Mouse (Mus musculus) thymus, postnatal 14 days (tissue): Measurements from ENCODE around the gene Sv2c.
"Not testable (repeated sequence)": the region's sequence is repeated elsewhere in the genome, so short reads cannot be mapped to it uniquely, and the experiment has no call there.

Experiments used
- DNase-seq: peaks from one replicate; pipeline ENCODE4 v3.0.0; 2021

Gene Sv2c

DNA sequence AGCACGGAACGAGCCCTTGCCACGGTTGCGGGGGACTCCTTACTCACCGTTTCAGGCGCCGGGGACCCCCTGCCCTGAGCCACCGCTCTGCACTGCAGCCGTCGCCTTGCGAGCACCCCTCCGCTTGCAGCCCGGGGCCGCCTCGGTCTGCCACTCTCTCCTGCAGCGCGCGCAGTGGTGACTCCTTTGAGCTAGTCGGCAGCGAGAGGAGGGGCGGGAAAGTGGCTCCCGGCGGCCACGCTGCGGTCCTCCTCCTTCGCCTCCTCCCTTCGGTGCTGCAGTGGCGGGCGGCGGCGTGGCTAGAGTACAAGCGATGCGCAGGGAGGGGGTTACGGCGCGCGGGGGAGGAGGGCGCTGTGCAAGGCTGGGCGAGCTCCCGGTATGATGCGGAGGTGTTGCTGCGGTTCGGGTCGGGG, at the start of gene Sv2c:
Gene Sv2c (minus strand): TSS at position 177 of the 416 bp plus-strand sequence.
- DNase-seq: peak; percentile 5

DNA sequence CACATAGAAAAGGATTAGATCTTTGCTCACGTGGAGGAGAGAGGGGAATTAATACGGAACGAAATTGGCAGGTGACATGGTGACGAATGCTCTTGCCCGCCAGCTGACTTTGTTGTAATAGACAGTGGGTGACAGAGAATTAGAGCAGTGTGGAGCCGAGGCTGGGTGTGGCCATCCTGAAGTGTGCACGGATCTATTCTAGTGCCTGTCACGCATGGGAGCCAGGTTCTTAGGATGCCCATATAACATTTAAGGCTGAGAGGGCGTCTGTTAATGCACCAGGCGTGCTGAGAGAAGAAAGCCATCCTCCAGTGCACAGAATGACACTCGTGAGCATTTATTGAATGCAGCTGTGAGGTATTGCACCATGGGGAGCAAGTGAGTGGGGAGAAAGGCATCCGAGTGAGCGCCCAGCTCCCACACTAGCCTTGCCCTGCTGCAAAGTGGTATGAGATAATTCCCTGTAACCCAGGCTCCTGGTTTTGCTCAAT, 48.3 kb upstream of the Sv2c start:
- no peak for DNase-seq

DNA sequence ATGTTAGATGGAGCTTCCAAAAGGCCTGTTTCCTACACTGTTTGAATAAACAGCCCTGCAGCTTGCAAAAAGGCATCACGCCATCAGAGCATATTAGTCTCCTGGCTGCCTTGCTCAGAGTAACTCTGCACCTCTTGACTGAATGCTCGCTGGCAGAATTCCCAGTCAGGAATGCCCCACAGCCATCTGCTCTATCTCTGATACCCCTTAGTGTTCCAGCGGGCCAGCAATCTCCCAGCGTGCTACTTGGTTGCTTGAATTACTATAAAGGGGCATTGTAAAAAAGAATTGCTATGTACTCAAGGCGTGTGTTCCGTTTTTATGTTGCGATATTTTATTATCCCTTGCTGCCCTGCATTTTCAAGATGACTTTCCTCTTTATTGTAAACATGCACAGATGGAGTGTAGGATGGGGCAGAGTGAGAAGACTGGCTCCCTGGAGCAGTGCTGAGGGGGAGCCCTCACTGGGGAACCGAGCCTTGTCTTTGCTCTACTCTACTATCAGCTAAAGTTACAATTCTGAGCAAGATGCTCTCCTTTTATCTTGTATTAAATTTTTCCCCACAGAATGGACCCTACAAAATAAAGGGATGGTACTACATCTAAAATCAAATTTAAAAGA, 43.3 kb upstream of the Sv2c start:
- DNase-seq: no peak

DNA sequence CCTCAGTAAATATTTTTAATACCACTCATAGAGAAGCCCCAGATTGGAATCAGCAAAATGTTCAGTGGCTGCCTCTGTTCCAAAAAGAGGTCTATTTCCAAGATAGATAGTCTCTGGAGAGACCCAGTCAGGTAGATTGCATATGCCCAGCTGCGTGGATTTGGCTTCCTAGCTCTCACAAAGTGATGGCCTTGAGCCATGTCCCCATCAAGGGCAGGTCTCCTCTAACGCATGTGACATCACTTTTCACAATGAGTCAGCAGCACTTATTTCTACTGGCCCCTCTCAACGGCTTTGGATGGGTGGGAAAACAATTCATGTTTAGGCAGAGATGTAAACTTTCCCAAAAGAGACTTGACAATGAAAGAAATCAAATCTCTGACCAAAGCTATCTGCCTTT, 41.3 kb upstream of the Sv2c start:
- no peak for DNase-seq

DNA sequence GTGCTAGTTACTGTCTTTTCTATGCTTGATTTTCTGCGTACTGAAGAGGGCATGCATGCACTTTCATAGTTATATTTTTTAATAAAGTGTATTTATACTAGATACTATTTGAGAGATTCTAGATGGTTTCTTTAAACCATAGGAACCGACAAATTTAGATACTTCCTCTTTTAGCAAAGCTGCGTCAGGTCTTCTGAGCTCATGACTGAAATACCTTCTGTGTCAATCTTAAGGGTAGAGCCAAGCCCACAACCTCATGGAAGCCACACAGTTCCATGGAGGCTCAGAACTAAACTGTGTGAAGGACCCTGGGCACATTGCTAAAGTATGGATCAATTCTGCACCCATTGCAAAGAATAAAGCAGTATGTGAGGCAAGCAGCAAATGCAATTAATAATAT, 39.9 kb upstream of the Sv2c start:
- no peak for DNase-seq

DNA sequence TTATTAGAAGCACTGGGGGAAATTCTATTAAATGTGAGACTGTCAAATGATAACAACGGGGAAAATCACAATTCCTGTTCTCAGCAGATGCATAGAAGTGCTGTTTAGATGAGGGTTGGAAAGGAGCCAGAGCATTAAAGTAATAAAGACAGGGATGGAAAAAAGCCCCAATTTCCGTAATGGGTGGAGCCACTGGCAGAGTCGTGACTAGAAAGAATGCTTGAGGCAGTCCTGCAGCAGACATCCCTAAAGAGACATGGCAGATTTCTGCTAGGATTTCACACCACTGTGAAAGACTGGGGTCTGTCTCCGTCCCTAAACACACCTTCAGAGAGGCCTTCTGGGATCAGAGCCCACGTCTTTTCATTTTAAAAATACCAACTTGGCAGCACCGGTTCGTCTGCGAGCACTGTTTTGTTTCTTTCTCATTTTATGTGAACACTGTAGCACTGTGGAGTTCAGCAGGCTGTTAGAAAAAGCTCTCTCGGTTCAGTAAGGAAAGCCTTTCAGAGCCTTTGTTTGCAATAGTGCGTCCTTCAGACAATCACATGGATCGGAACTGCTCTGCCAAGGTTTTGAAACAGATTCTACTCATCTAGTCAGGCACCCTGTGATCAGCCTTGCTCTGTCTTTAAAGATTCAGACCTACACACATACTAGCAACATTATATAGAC, 36.8 kb upstream of the Sv2c start:
- no peak for DNase-seq

DNA sequence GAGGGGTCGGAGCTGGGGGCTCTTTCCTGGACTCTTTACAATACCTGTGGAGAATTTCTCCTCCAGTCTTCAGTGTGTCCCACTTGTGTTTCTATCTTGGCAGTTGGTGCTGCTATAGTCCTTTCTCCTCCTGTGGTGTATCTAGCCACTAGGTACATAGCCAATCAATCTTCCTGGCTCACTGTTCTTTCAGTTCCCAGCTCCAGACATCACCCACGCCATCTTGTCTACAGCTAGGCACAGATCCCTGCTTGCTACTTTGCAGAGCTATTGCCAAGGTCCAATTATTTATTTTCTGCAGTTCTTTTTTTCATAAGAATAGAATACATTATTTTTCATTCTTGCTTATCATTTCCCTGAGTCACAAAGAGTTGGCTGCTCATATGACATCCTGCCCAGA, 34.2 kb upstream of the Sv2c start:
- DNase-seq: no peak

DNA sequence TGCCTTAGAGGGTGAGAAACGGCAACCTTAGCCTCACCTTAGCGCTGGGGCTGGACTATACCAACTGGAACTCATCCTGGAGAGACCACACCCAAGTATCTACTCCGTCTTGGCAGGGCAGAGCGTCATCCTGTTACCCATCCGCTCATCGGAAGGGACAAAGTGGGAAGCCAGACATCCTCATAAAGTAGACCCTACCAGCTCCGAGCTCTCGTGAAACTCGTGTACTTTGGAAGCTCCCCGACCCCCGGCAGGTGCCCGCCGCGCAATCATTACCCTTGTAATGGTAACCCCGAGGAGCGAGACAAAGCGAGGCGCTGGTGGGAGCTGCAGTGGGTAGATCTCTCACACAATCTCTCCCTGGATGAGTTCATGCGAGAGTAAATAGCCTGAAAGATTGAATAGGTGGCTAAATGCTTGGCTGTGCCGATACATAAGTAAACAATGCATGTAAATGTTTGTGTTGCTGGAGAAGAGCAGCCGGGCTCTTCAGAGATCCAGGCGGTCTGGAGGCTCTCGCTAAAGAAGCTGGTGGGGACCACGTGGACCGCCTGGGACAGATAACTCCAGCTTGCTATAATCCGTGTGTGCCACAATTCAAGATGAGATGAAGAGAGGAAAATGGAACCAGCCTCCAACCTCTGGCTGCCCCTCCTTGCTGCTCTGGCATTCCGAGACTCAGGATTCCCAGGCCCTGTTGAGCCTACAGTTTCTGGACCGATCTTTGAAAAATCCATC, 1.2 kb upstream of the Sv2c start:
- no peak for DNase-seq

DNA sequence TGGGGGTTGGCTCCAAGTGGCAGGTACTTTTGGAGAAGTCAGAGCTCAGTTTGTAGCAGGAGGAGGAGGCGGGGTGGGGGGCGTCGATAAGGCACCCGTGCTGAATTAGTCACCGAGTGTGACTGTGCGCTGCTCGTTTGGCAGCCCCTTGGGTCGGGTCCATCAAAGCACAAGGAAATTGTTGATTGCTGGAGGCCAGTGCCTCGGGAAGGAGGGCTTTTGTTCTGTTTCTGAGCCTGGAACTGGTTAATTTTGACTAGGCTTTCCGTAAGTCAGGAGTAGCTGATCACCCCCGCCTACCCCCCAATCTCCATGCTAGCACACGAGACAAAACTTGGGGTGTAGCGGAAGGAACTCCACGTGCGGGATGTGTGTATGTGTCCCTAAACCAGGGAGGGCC, 456 bp upstream of the Sv2c start:
- DNase-seq: no peak

DNA sequence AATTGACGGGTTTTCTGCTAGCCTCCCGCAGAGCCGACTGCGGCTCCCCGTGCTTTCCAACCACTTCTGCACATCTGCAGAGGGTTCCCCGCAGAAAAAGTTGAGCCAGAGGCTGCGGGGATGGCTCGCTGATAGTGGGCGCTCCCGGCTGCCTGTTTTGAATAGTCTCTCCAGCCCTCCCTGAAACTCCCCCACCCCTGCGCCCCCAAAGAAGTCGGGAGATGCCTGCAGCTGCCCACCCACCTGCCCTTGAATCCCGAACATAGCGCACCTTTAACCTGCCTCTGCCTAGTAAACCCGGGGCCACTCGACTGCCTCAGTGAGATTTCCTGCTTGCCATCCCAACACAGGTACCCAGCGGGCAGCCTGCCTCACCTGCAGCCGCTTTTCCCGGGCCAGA, 466 bp downstream of the Sv2c start:
- DNase-seq: no peak

DNA sequence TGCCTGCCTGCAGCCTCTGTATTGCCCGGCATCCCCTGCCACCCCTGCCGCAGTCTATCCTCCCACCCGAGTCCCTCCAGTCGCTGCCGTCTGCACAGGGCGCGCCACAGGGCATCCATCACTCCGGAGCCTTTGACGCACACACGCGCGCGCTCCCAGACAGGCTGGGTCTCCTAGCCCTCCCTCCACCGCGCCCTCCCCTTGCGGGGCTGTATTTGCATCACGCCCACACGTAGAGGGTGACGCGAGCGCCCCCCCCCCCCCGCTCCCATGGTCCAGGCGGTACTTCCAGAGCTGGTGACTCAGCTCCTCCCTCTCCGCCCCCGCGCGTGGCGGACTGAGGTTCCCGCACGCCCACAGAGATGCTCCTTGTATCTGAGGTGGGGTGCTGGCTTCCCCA, 1.3 kb downstream of the Sv2c start:
- DNase-seq: no peak

DNA sequence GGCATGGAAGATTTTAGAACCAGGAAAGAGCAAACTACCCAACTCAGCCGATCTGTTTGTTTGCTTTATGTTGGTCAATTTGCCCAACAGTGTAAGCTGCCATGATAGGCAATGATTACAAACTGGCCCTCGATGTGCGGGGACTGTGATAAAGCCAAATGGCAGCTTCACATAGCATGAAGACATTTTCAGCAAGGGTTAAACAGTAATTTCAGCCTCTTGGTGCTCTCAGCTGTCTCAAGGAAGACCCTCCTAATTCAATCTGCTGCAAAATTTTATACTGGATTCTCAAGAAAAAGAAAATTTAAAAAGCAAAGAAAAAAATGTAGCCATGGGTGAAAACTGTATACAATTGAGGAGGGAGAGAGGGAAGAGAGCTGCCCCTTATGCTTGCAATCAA, 3.3 kb downstream of the Sv2c start:
- DNase-seq: no peak

DNA sequence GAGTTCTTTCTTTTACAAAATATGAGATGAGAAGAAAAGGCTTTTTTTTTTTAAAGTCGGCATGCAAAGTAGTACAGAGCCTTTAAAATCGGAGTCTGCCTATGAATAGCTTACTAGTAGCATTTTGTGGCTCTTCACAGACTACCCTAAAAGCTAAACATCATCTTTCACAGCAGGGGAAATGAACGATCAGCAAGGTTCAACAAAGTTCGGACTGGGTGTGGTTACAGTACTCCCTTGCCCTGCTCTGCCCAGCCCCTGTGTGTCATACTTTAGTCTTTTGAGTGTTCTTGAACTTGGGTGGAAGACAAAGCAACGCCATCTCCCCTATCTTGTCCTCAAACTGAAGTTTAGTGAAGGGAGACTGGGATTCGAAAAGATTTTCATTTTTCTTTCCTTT, 5.7 kb downstream of the Sv2c start:
- DNase-seq: no peak

DNA sequence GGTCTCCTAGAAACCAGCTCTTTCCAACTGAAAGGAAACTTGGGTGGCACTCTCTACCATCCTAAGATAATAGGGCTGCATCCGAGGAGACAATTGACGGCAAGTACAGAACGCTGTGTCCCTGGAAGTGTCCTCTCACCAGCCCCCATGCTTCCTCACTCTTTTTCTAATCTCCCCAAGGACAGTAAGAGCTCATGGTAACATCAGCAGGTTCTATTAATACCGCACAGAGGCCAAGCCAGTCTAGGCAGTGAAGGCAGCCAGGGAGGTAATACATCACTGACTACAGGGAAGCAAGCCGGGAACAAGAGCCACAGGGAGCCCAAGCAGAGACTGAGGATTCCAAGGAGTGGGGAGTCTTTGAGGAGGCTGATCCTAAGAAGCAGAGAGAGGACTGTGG, 7.4 kb downstream of the Sv2c start:
- DNase-seq: no peak

DNA sequence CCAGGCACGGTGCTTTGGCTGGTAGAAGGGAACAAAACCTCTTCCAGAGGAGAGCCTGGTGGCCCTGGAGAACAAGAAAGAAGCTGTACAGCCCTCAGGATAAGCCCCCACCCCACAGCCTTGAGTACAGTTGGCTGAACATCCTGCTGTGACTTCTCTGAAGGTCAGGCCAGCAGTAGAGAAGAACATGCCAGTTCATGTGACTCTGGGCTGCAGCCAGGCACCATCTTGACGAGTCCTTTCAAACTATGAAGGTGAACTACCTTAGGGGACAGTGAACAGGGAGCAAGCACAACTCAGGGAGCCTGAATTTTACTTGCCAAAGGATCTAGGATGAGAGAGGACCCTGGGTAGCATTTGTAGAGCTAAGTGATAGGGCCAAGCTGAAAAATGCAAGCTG, 19.7 kb downstream of the Sv2c start:
- no peak for DNase-seq

DNA sequence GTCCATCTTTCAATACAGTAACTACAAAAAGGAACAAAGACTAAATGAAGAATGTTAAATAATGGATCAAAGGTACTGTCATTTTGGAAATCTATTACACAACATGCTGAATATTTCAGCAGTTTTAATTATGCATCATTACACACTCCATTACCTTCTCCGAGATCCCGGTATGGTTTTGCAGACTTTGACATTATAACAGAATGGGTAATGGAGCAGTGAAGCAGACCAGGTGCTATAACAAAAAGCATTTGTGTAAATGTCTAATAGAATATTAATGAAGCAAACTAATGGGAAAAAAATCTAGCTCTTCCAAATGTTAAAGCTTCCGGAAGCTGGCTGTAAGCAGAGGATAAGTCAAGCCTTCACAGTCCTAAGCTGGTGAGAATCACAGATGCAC, 21.6 kb downstream of the Sv2c start:
- DNase-seq: no peak

DNA sequence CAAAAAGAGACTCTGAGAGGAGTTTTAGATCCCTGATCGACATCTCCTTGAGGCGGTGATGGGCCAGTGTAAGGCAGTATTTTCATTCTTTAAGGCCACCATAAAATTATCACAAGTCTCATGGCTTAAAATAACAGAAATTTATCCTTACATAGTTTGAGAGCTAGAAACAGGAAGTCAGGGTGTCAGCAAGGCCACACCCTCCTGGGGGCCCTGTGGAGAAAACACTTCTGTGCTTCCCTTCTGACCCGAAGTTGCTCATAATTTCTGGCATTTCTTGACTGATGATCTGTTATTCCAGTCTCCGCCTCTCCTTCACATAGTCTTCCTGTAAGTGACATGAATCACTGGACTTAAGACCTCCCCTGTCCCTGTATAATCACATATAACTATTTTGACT, 26.0 kb downstream of the Sv2c start:
- DNase-seq: no peak

DNA sequence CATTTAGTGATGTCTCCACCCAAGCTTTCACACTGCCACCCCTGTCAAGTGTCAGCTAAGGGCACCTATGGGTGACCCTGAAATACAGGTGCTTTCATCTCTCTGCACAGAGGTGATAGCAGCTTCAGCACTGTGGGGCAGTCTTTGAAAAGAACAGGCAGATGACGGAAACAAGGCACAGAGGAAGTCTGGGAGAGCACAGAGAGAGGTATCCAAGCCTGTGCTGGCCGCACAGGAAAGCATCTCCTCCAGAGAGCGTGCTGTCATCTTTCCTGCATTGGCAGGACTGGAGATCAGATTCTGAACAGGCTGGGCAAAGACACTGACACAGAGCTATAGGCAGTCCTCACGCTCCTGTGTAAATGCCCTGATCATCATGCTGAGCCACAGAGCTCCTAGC, 41.4 kb downstream of the Sv2c start:
- DNase-seq: no peak

DNA sequence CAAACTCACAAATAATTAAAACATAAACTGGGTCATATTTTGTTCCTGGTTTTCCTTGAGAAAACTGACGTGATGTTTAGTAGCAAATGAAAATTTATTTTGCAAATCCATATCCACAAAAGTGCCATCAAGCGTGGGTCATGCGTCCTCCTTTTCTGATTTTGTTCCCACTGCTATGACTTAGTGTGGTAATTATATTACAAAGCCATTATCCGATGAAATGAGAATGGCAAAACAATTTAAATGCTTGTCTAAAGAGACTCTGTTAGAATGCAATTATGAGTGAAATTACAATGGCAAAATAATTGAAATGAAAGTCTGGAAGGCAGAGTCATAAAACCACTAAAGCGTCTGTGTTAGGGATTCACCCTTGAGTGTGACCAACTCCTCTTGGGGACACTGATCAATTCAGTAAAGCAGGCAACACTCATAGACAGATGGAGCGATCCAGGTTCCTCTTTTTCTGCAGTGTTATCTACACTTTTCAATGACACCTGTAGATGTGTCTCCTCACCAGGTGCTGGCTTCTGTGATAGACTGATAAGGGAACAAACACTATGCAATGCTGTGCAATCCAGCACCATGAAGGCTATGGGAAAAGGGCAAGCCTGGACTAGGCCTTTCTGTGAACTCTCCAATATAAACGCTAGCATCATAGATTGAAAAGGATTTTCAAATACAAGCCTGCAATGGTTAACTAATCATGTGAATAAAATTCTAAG, 46.6 kb downstream of the Sv2c start:
- no peak for DNase-seq

DNA sequence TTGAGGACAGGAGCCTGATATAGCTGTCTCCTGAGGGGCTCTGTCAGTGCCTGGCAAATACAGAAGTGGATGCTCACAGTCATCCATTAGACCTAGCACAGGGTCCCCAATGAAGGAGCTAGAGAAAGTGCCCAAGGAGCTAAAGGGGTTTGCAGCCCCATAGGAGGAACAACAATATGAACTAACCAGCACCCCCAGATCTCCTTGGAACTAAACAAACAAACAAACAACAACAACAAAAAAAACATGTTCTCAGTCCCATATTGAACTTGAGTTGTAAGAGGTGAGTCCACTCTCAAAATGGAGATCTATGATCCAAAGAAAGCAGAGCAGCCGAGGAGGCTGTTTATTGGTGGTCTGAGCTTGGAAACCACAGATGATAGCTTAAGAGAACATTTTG, 50.6 kb downstream of the Sv2c start, which contains the start of gene Gm17190:
Gene Gm17190 (plus strand): TSS at position 301 of the 400 bp plus-strand sequence.
- DNase-seq: not testable (repeated sequence)

DNA sequence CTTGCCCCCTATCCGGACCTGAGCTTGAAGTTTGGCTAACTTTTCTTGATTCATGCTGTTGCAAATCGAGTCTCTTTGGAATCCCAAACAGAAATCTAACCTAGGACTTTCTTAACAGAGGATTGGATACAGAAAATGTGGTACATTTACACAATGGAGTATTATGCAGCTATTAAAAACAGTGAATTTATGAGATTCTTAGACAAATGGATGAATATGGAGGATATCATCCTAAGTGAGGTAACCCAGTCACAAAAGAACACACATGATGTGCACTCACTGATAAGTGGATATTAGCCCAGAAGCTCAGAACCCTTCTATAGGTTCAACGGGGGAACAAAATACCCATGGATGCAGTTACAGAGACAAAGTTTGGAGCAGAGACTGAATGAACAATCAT, 51.1 kb downstream of the Sv2c start, which contains the start of gene Gm20075:
Gene Gm20075 (minus strand): TSS at position 101 of the 400 bp plus-strand sequence.
- not testable (repeated sequence) for DNase-seq

DNA sequence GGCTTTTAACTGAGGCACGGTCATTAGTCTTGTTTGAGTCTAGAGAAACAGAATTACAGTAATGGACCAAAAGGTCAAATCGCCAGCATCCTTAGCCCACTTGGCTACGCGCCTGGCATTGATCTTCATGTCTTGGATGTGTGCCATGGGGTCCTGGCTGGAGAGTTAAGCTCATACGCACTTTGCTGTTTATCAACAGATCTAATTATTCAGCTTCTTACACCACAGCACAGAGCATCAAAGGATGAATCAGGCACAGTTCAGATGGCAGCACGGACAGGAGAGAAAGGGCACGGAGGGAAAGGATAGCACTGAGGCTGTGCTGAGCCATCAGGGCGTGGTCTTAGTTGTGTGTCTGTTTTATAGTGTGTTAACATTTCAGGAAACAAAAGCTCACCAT, 58.8 kb downstream of the Sv2c start:
- DNase-seq: no peak

DNA sequence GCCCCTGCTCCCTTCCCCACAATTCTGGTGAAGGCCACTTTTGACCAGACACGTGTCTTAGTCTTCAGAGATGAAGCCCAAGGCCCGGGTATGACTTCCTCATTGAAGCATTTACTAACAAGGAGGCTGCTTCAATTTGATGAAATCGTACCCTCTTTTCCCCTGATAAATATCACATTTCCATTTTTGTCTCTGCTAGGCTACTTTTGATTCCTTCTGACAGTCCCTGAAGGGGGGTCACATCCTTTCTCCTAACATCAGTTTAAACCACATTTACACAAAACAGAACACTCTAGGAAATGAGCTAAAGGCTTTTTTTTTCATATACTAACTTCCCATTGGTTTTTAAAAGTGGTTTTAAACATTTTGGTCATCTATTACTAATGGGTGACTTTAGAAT, 79.6 kb downstream of the Sv2c start:
- no peak for DNase-seq
